Comparison of ENCODE assay signal across 7 mouse cellular contexts in genomic region chr5:27075131-27075591, GRCm38 (mm10).
DNase-seq lines count a peak whose midpoint lies in the region; ATAC-seq and TF ChIP-seq lines count a peak whose summit lies in the region.

No protein-coding gene starts in this region.

- ATAC-seq in megakaryocyte progenitor cell, adult 5-6 weeks (replicated peaks; ENCODE audit: poor library complexity): peak; percentile 76

- peak; percentile 13 for TF ChIP-seq RAD21 in CH12.LX (IDR thresholded peaks at IDR 0.05; ENCODE audit: low read depth, low read length)

- no peak for TF ChIP-seq EP300 in CH12.LX (IDR thresholded peaks at IDR 0.05; ENCODE audit: low read length)

- H3K4me2 ChIP-seq in CH12.LX (ENCODE audit: insufficient read depth, low read depth, poor library complexity, severe bottlenecking): no peak overlapping the region

- DNase-seq in CH12.LX (ENCODE audit: extremely low read depth) (peak; percentile 22), NIH3T3 (ENCODE audit: low read depth) (peak; percentile 57)
- peak; percentile 80 to 85 for DNase-seq in cerebellum, postnatal 25 days
- peak; percentile 74 to 79 for DNase-seq in frontal cortex, postnatal 36 days (ENCODE audit: low spot score in 2 of 2)
- peak; percentile 82 to 84 for DNase-seq in layer of hippocampus, adult 2 months (ENCODE audit: low spot score in 2 of 2)
- DNase-seq in right cerebral cortex, postnatal 36 days (ENCODE audit: low spot score in 2 of 2): peak; percentile 57 to 65

- no peak overlapping the region for H3K9ac ChIP-seq in CH12.LX (ENCODE audit: insufficient read depth, low read depth)

- H3K27me3 ChIP-seq in CH12.LX (replicated peaks): no peaks in the 10 kb centered on the region

- dilution Hi-C loops in CH12.LX (cut with MboI; ENCODE audit: extremely low pct_ligation_motif_present, extremely low pct_unique_long_range_greater_than_20kb, low sequenced_read_pairs): no loop called here

- in situ Hi-C loops in CH12.LX (cut with MboI; ENCODE audit: low pct_ligation_motif_present, low pct_unique_long_range_greater_than_20kb, low sequenced_read_pairs): loop anchor here (25.0 kb wide), 2 partner anchors 337 to 537 kb away; no protein-coding TSS in a partner anchor

- H3K27ac ChIP-seq in CH12.LX (ENCODE audit: insufficient read depth, low read depth): no peak overlapping the region
- peak overlapping the region; percentile 69 for H3K27ac ChIP-seq in layer of hippocampus, adult 2 months

- TF ChIP-seq CTCF in CH12.LX (conservative IDR thresholded peaks at IDR 0.05 in 1 of 2, IDR thresholded peaks at IDR 0.05 in 1 of 2; ENCODE audit: low read depth in 2 of 2, low read length in 2 of 2): peak in 1 of 2 experiments; percentile 23; a peak in 1 of 4 replicates
- peak; percentile 91 for TF ChIP-seq CTCF in layer of hippocampus, adult 2 months (conservative IDR thresholded peaks at IDR 0.05)

- no peak overlapping the region for H3K4me3 ChIP-seq in CH12.LX (replicated peaks in 1 of 3; ENCODE audit: low read depth in 2 of 3, low read length in 2 of 3, poor library complexity in 1 of 3)
- no peak overlapping the region for H3K4me3 ChIP-seq in layer of hippocampus, adult 2 months

- no peaks in the 10 kb centered on the region for H3K36me3 ChIP-seq in CH12.LX (replicated peaks in 1 of 2; ENCODE audit: control insufficient read depth in 1 of 2, insufficient read depth in 1 of 2, low read length in 1 of 2)

- no peaks in the 10 kb centered on the region for H3K4me1 ChIP-seq in CH12.LX (ENCODE audit: control insufficient read depth in 1 of 2, insufficient read depth in 2 of 2)

- H3K79me2 ChIP-seq in CH12.LX (replicated peaks; ENCODE audit: control insufficient read depth, extremely low read depth, insufficient read depth, poor library complexity, severe bottlenecking): no peaks in the 10 kb centered on the region

- peaks cover 43% of the 10 kb centered on the region for H3K9me3 ChIP-seq in CH12.LX (replicated peaks; ENCODE audit: low read length)

- TF ChIP-seq POLR2A in CH12.LX (IDR thresholded peaks at IDR 0.05; ENCODE audit: low read depth, low read length): no peak

TF ChIP-seq in CH12.LX, 34 proteins besides CTCF, POLR2A, EP300 and RAD21:
- TF ChIP-seq MAZ (IDR thresholded peaks at IDR 0.05; ENCODE audit: low read depth, low read length): no peak
- TF ChIP-seq E2F4 (IDR thresholded peaks at IDR 0.05; ENCODE audit: insufficient replicate concordance, low read depth, low read length): no peak
- no peak for TF ChIP-seq UBTF (IDR thresholded peaks at IDR 0.05; ENCODE audit: low read depth, low read length)
- no peak for TF ChIP-seq MYC (IDR thresholded peaks at IDR 0.05; ENCODE audit: low read depth, low read length)
- no peak for TF ChIP-seq USF1 (IDR thresholded peaks at IDR 0.05; ENCODE audit: low read depth, low read length)
- no peak for TF ChIP-seq TBP (conservative IDR thresholded peaks at IDR 0.05; ENCODE audit: low read depth, low read length)
- no peak for TF ChIP-seq CHD2 (IDR thresholded peaks at IDR 0.05; ENCODE audit: low read length)
- TF ChIP-seq POLR2AphosphoS2 (IDR thresholded peaks at IDR 0.05; ENCODE audit: low read depth, low read length): no peak
- TF ChIP-seq GABPA (IDR thresholded peaks at IDR 0.05; ENCODE audit: insufficient replicate concordance, low read depth, low read length): no peak
- no peak for TF ChIP-seq PAX5 (IDR thresholded peaks at IDR 0.05; ENCODE audit: low read length)

Comparison
In these comparisons a context has a peak if more than half of its experiments do, and no peak if none do; other contexts are left out.
1. DNase-seq: peak in every context shown above with its lines; median percentile 83 in layer of hippocampus, adult 2 months; 82 in cerebellum, postnatal 25 days; 76 in frontal cortex, postnatal 36 days; 61 in right cerebral cortex, postnatal 36 days; 57 in NIH3T3; 22 in CH12.LX.